In genomic region chr15:82152022-82152421, GRCm38 (mm10) we compare ENCODE assay signal across 16 mouse cellular contexts. TPM values are rescaled to one million over a fixed set of nuclear protein-coding genes. Genes with fewer than 3 reads are reported as not detected.
DNase-seq lines count a peak whose midpoint lies in the region; ATAC-seq and TF ChIP-seq lines count a peak whose summit lies in the region.
"Had no signal": no experiment of that assay in that cellular context is flagged by ENCODE, and none has a peak within 500 bp of the region (broad histone marks: within the 10 kb centered on the region; RNA-seq: fewer than 3 reads in every experiment).

No protein-coding gene starts in this region.

- H3K36me3 ChIP-seq in spleen, adult 2 months (ENCODE audit: control insufficient read depth, insufficient read depth, low read length): no peaks in the 10 kb centered on the region
- H3K36me3 ChIP-seq in limb, embryonic 10.5 days: peaks cover 62% of the 10 kb centered on the region
- no peaks in the 10 kb centered on the region for H3K36me3 ChIP-seq in stomach, embryonic 16.5 days (ENCODE audit: control insufficient read depth, insufficient read depth, low read length)
- H3K36me3 ChIP-seq in hindbrain, embryonic 11.5 days (ENCODE audit: control insufficient read depth, insufficient read depth, low read length): no peaks in the 10 kb centered on the region

- H3K27ac ChIP-seq in spleen, adult 2 months (ENCODE audit: insufficient read depth, low read length): peak overlapping the region; percentile 48; the same call in 1 of the 2 replicates
- H3K27ac ChIP-seq in limb, embryonic 10.5 days: 0 out of 2 replicates have a peak overlapping the region, but pooled peaks have one; percentile 25
- peak overlapping the region; percentile 57 for H3K27ac ChIP-seq in stomach, embryonic 16.5 days (ENCODE audit: low read length)
- no peak overlapping the region for H3K27ac ChIP-seq in hindbrain, embryonic 11.5 days (ENCODE audit: low read depth, low read length)
- H3K27ac ChIP-seq: kidney, embryonic 15.5 days; limb, embryonic 12.5 days had no signal

- peak overlapping the region; percentile 29 for H3K4me2 ChIP-seq in stomach, embryonic 16.5 days (ENCODE audit: low read depth, low read length)
- no peak overlapping the region for H3K4me2 ChIP-seq in hindbrain, embryonic 11.5 days (replicated peaks; ENCODE audit: low read depth, low read length)
- H3K4me2 ChIP-seq: kidney, embryonic 15.5 days; limb, embryonic 12.5 days had no signal

- H3K9me3 ChIP-seq in limb, embryonic 10.5 days (replicated peaks): no peaks in the 10 kb centered on the region
- no peaks in the 10 kb centered on the region for H3K9me3 ChIP-seq in stomach, embryonic 16.5 days (replicated peaks; ENCODE audit: control insufficient read depth, low read length)
- no peaks in the 10 kb centered on the region for H3K9me3 ChIP-seq in hindbrain, embryonic 11.5 days (ENCODE audit: control insufficient read depth, low read length)
- H3K9me3 ChIP-seq: kidney, embryonic 15.5 days had no signal

- H3K4me1 ChIP-seq in spleen, adult 2 months (ENCODE audit: control insufficient read depth, insufficient read depth, insufficient read length): peaks cover 17% of the 10 kb centered on the region
- H3K4me1 ChIP-seq in limb, embryonic 10.5 days: peaks cover 25% of the 10 kb centered on the region
- peaks cover 33% of the 10 kb centered on the region for H3K4me1 ChIP-seq in stomach, embryonic 16.5 days (ENCODE audit: control insufficient read depth, insufficient read depth, low read length)
- no peaks in the 10 kb centered on the region for H3K4me1 ChIP-seq in hindbrain, embryonic 11.5 days (replicated peaks; ENCODE audit: control insufficient read depth, insufficient read depth, low read length)

- no peak for ATAC-seq in stomach, embryonic 16.5 days (ENCODE audit: insufficient read depth, low FRiP score)
- no peak for ATAC-seq in hindbrain, embryonic 11.5 days (ENCODE audit: low FRiP score)
- ATAC-seq: forebrain, embryonic 16.5 days; inflammation-experienced regulatory T-cells, adult 6 months had no signal

- DNase-seq in adrenal gland, adult 2 months: peak; percentile 38
- DNase-seq in adrenal gland, adult 18-20 months (ENCODE audit: low spot score in 2 of 2): no peak
- no peak for DNase-seq in spleen, adult 2 months (ENCODE audit: low read depth in 1 of 2, low spot score in 2 of 2)
- DNase-seq in spleen, adult 18-20 months: no peak
- no peak for DNase-seq in limb, embryonic 10.5 days (ENCODE audit: low spot score)
- DNase-seq in hindbrain, embryonic 11.5 days (ENCODE audit: low spot score): no peak
- DNase-seq in urinary bladder, adult 2 months (ENCODE audit: low spot score): no peak
- DNase-seq: cerebellum, adult 11 months; heart, postnatal 36 days; lung, adult 18-20 months; retina, postnatal 1 day had no signal

- H3K4me3 ChIP-seq in spleen, adult 2 months (ENCODE audit: extremely low read depth, insufficient read depth, insufficient read length): peak overlapping the region; percentile 3; the same call in 1 of the 2 replicates
- no peak overlapping the region for H3K4me3 ChIP-seq in limb, embryonic 10.5 days
- H3K4me3 ChIP-seq in stomach, embryonic 16.5 days (replicated peaks; ENCODE audit: low read length): 0 out of 2 replicates have a peak overlapping the region, but pooled peaks have one; percentile 8
- no peak overlapping the region for H3K4me3 ChIP-seq in hindbrain, embryonic 11.5 days (ENCODE audit: low read depth, low read length)
- H3K4me3 ChIP-seq: kidney, embryonic 15.5 days; limb, embryonic 12.5 days had no signal

- no peak for TF ChIP-seq CTCF in spleen, adult 2 months (IDR thresholded peaks at IDR 0.05; ENCODE audit: extremely low read depth, insufficient read depth, insufficient read length, insufficient replicate concordance)

- no peaks in the 10 kb centered on the region; the same call in 1 of the 2 replicates for H3K27me3 ChIP-seq in spleen, adult 2 months (ENCODE audit: control insufficient read depth, insufficient read depth, low read length)
- H3K27me3 ChIP-seq in limb, embryonic 10.5 days (ENCODE audit: low read depth, poor library complexity, severe bottlenecking): no peaks in the 10 kb centered on the region
- H3K27me3 ChIP-seq in stomach, embryonic 16.5 days (ENCODE audit: control insufficient read depth, insufficient read depth, low read length): no peaks in the 10 kb centered on the region
- H3K27me3 ChIP-seq in hindbrain, embryonic 11.5 days (ENCODE audit: control insufficient read depth, insufficient read depth, low read length): no peaks in the 10 kb centered on the region
- H3K27me3 ChIP-seq: kidney, embryonic 15.5 days; limb, embryonic 12.5 days had no signal

- 44% methylated on average over 12 of the region's 12 CpGs for WGBS in spleen, adult 2 months
- WGBS in limb, embryonic 10.5 days: 86% methylated on average over 12 of the region's 12 CpGs
- 73% methylated on average over 12 of the region's 12 CpGs for WGBS in stomach, embryonic 16.5 days
- 91% methylated on average over 12 of the region's 12 CpGs for WGBS in hindbrain, embryonic 11.5 days

- no peak for TF ChIP-seq POLR2A in spleen, adult 2 months (IDR thresholded peaks at IDR 0.05; ENCODE audit: low read depth, low read length)

- no peak overlapping the region for H3K9ac ChIP-seq in stomach, embryonic 16.5 days (ENCODE audit: low read length)
- no peak overlapping the region for H3K9ac ChIP-seq in hindbrain, embryonic 11.5 days (ENCODE audit: low read depth, low read length)
- H3K9ac ChIP-seq: kidney, embryonic 15.5 days; limb, embryonic 12.5 days had no signal

RNA-seq across cellular contexts. Expression of gene Srebf2, which starts 5.0 kb away (rescaled TPM):
- 100 to 1,000 TPM in 1 of 2 experiments, 10 to 100 TPM in 1; 93.2 to 101 TPM for total RNA-seq in adrenal gland, adult 2 months (2021)
- 232 and 261 TPM in 2 replicates for polyA plus RNA-seq in adrenal gland, adult 2 months (2012; rRNA removed)
- 100 to 1,000 TPM in 1 of 2 experiments, 10 to 100 TPM in 1; 79.3 to 109 TPM for total RNA-seq in adrenal gland, adult 18-20 months (2021)
- 204 and 317 TPM in 2 replicates for polyA plus RNA-seq in spleen, adult 2 months (2012; rRNA removed)
- 182 and 190 TPM in 2 replicates for polyA plus RNA-seq in limb, embryonic 10.5 days (2016; fragmentation: Nextera tagmentation; extraction: Ambion mirVana)
- 161 and 169 TPM in 2 replicates for polyA plus RNA-seq in stomach, embryonic 16.5 days (2015; fragmentation: Nextera tagmentation; extraction: Ambion mirVana)
- 143 and 144 TPM in 2 replicates for polyA plus RNA-seq in hindbrain, embryonic 11.5 days (2014; fragmentation: Nextera tagmentation; extraction: Ambion mirVana)
- 55.3 and 68.9 TPM in 2 replicates for polyA plus RNA-seq in urinary bladder, adult 2 months (2012; rRNA removed)

RNA-seq across cellular contexts. Expression of gene Ccdc134, which starts 24.3 kb away (rescaled TPM):
- 1 to 10 TPM; 6.2 to 8.5 TPM for total RNA-seq in adrenal gland, adult 2 months (2021)
- polyA plus RNA-seq in adrenal gland, adult 2 months (2012; rRNA removed): 20.7 and 26.5 TPM in 2 replicates
- 1 to 10 TPM; 6.7 to 8.9 TPM for total RNA-seq in adrenal gland, adult 18-20 months (2021)
- polyA plus RNA-seq in spleen, adult 2 months (2012; rRNA removed): 16.2 and 16.7 TPM in 2 replicates
- 22.8 and 23.6 TPM in 2 replicates for polyA plus RNA-seq in limb, embryonic 10.5 days (2016; fragmentation: Nextera tagmentation; extraction: Ambion mirVana)
- 15.9 and 17.2 TPM in 2 replicates for polyA plus RNA-seq in stomach, embryonic 16.5 days (2015; fragmentation: Nextera tagmentation; extraction: Ambion mirVana)
- 17.0 and 17.2 TPM in 2 replicates for polyA plus RNA-seq in hindbrain, embryonic 11.5 days (2014; fragmentation: Nextera tagmentation; extraction: Ambion mirVana)
- polyA plus RNA-seq in urinary bladder, adult 2 months (2012; rRNA removed): 12.8 and 16.1 TPM in 2 replicates

Comparison
In these comparisons a context has a peak if more than half of its experiments do, and no peak if none do; other contexts are left out.
1. H3K4me3 ChIP-seq: peak in spleen, adult 2 months (single experiment) and stomach, embryonic 16.5 days (single experiment); none in limb, embryonic 10.5 days (single experiment) and hindbrain, embryonic 11.5 days (single experiment).